Mouse (Mus musculus) heart, embryonic 16.5 days (tissue): Measurements from ENCODE around the gene Aicda. TPM values are rescaled to one million over a fixed set of nuclear protein-coding genes. Genes with fewer than 3 reads are reported as not detected.
"Not testable (repeated sequence)": the region's sequence is repeated elsewhere in the genome, so short reads cannot be mapped to it uniquely, and the experiment has no call there.

Experiments used
- ATAC-seq: fragments of 200-750 bp; cut with Nextera tagmentation; replicated peaks from 2 replicates; pipeline ENCODE4 v1.8.0; 2017; ENCODE audit warnings: moderate number of reproducible peaks; ENCODE audit not compliant: insufficient read depth, low FRiP score; ENCODE audit errors: extremely low read depth
- H3K27ac ChIP-seq: fragments of 300-500 bp; sonication (generic); 2 replicates; pipeline ENCODE4 v1.5.1; 2014; ENCODE audit warnings: mild to moderate bottlenecking, low read length, control low read depth, moderate library complexity
- H3K27me3 ChIP-seq: fragments of 300-500 bp; sonication (generic); 2 replicates; pipeline ENCODE4 v1.6.1; 2014; ENCODE audit warnings: low read length, mixed read lengths; ENCODE audit not compliant: control insufficient read depth, insufficient read depth
- H3K36me3 ChIP-seq: fragments of 300-500 bp; sonication (generic); 2 replicates; pipeline ENCODE4 v1.6.1; 2014; ENCODE audit not compliant: control insufficient read depth, insufficient read depth
- H3K4me1 ChIP-seq: fragments of 300-500 bp; sonication (generic); 2 replicates; pipeline ENCODE4 v1.6.1; 2014; ENCODE audit warnings: low read length, mixed read lengths; ENCODE audit not compliant: control insufficient read depth, insufficient read depth
- H3K4me2 ChIP-seq: fragments of 300-500 bp; sonication (generic); 2 replicates; pipeline ENCODE4 v1.6.1; 2014; ENCODE audit warnings: low read depth, mild to moderate bottlenecking, control low read depth, low read length
- H3K4me3 ChIP-seq: fragments of 300-500 bp; sonication (generic); 2 replicates; pipeline ENCODE4 v1.5.1; 2014; ENCODE audit warnings: mild to moderate bottlenecking, control low read depth, low read length
- H3K9ac ChIP-seq: fragments of 300-500 bp; sonication (generic); 2 replicates; pipeline ENCODE4 v1.6.1; 2014; ENCODE audit warnings: low read length, control low read depth
- H3K9me3 ChIP-seq: fragments of 300-500 bp; sonication (generic); replicated peaks from 2 replicates; pipeline ENCODE4 v1.6.1; 2016; ENCODE audit warnings: low read length; ENCODE audit not compliant: control insufficient read depth
- WGBS: fragments of 180-500 bp; shearing (Covaris S2); extraction: QIAGEN DNeasy Blood & Tissue Kit; methylation state at CpG from one replicate; pipeline ENCODE4 v1.1.7; 2014; 5-methylcytosine and 5-hydroxymethylcytosine counted together
- polyA plus RNA-seq: library from polyadenylated mRNA; unstranded; fragments of >200 nt; fragmentation: Nextera tagmentation; extraction: Ambion mirVana; gene quantifications from 2 replicates; pipeline ENCODE4 v1.2.1, GENCODE M21; 2015

The Aicda gene
- polyA plus RNA-seq, 1 experiment from 2014 or later = not detected

GRCm38 (mm10) chr6:122562463-122562862 lies 8.9 kb downstream of the Aicda start:
- WGBS = 2% methylated on average over 6 of the region's 6 CpGs
- Histone ChIP-seq H3K4me3 (no peak overlapping the region), H3K9me3 (no peaks in the 10 kb centered on the region), H3K9ac (no peak overlapping the region), H3K27ac (no peak overlapping the region), H3K4me1 (no peaks in the 10 kb centered on the region), H3K27me3 (peaks cover 15% of the 10 kb centered on the region), H3K36me3 (no peaks in the 10 kb centered on the region), H3K4me2 (no peak overlapping the region; the same call in 1 of the 2 replicates)
- no peak for ATAC-seq

- Histone ChIP-seq H3K9me3 (no peaks in the 10 kb centered on the region), H3K27me3 (peaks cover 15% of the 10 kb centered on the region), H3K4me1 (no peaks in the 10 kb centered on the region), H3K9ac (no peak overlapping the region), H3K4me3 (no peak overlapping the region), H3K4me2 (no peak overlapping the region), H3K36me3 (no peaks in the 10 kb centered on the region), H3K27ac (no peak overlapping the region)
- 82% methylated on average over 9 of the region's 9 CpGs for WGBS
- ATAC-seq = no peak
Observed at GRCm38 (mm10) chr6:122565070-122565784, 11.6 kb downstream of the Aicda start.

DNA sequence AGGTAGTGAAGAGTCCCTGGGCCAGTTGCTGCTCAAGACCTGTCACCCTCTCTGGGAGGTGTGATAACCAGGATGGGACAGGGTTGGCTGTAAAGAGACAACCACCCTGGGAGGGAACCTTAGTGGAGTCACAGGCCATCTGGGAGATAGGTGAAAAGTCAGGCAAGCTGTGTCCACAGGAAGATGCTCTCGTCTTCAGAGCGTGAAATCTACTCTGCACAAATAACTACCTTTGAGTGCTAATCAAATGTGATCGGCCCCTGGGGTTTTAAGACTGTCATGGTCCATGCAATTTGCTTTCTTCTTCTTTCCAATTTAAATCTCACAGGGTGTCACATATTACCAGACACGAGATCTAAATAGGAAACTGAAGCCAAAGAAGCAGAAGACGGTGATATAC lies 15.5 kb downstream of the Aicda start:
- Histone ChIP-seq H3K9me3 (no peaks in the 10 kb centered on the region), H3K27ac (no peak overlapping the region), H3K4me3 (no peak overlapping the region), H3K27me3 (no peaks in the 10 kb centered on the region), H3K4me2 (no peak overlapping the region), H3K4me1 (0 out of 2 replicates have a peak, but pooled peaks cover 3% of the 10 kb centered on the region), H3K36me3 (no peaks in the 10 kb centered on the region), H3K9ac (no peak overlapping the region)
- no peak for ATAC-seq
- WGBS = 48% methylated on average over 5 of the region's 5 CpGs

- Histone ChIP-seq H3K36me3 (no peaks in the 10 kb centered on the region), H3K27ac (no peak overlapping the region), H3K4me3 (no peak overlapping the region), H3K4me1 (0 out of 2 replicates have a peak, but pooled peaks cover 3% of the 10 kb centered on the region), H3K9me3 (no peaks in the 10 kb centered on the region), H3K9ac (no peak overlapping the region), H3K4me2 (no peak overlapping the region), H3K27me3 (no peaks in the 10 kb centered on the region)
- no peak for ATAC-seq
- WGBS = 82% methylated on average over 1 of the region's 1 CpGs
Observed at GRCm38 (mm10) chr6:122569762-122570161, 16.2 kb downstream of the Aicda start.

DNA sequence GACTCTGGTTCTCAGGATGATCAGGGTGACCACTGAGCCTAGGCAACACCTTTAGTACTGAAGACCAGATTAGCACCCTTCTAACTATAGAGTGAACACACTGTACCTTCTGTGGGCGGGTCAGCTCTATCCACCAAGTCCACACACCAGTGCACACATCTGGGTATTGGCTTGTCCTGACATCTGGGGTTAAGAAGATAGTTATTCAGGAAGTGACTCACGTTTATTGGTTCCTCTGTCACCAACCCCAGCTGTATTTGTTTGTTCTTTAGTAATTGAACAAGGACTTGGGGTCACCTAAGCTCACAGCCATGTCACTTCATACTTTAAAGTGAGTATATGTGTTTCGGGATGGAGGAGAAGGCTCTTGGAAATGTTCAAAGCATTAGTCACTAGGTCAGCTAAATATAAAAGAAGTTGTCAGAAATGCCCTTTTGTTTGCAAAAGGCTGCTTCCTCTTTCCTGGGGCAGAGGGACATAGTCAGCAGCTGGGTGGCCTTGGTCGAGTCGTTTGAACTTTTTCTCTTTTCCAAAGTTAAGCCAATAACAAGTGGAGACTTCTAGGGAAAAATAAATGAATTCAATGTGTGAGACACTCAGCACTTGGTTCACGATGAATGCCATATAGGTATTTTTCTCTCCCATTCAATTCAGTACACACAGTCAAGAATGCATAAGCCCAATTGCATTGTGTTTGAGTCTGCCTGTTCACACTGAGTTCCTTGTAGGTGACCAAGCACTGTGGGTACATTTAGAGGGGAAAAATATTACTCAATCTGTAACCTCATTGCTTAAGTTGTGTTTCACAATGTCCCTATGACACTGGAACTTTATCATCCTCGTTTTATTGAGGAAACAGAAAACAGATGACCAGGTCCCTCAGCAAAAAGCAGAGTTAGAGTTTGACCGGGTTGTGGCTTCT lies 17.4 kb downstream of the Aicda start:
- 58% methylated on average over 8 of the region's 8 CpGs for WGBS
- Histone ChIP-seq H3K27ac (no peak overlapping the region), H3K36me3 (no peaks in the 10 kb centered on the region), H3K27me3 (no peaks in the 10 kb centered on the region), H3K4me2 (no peak overlapping the region), H3K4me1 (0 out of 2 replicates have a peak, but pooled peaks cover 3% of the 10 kb centered on the region), H3K9ac (no peak overlapping the region), H3K4me3 (no peak overlapping the region), H3K9me3 (no peaks in the 10 kb centered on the region)
- no peak for ATAC-seq

GRCm38 (mm10) chr6:122571617-122571959 lies 18.0 kb downstream of the Aicda start:
- no peak overlapping the region for H3K4me2 ChIP-seq
- H3K36me3 ChIP-seq = no peaks in the 10 kb centered on the region
- no peak for ATAC-seq
- H3K9me3 ChIP-seq = no peaks in the 10 kb centered on the region
- no peak overlapping the region for H3K9ac ChIP-seq
- no peak overlapping the region for H3K4me3 ChIP-seq
- H3K4me1 ChIP-seq = 0 out of 2 replicates have a peak, but pooled peaks cover 3% of the 10 kb centered on the region
- WGBS = 24% methylated on average over 3 of the region's 3 CpGs
- H3K27me3 ChIP-seq = no peaks in the 10 kb centered on the region
- H3K27ac ChIP-seq = no peak overlapping the region

DNA sequence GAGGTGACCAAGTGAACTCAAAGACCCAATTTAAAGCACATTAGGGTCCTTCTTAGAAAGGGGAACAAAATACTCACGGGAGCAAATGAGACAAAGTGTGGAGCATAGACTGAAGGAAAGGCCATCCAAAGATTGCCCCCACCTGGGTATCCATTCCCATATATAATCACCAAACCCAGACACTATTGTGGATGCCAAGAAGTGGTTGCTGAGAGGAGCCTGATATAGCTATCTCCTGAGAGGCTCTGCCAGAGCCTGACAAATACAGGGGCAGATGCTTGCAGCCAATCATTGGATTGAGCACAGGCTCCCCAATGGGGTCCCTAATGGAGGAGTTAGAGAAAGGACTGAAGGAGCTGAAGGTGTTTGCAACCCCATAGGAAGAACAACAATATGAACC lies 21.4 kb downstream of the Aicda start:
- H3K4me1 ChIP-seq, ATAC-seq, H3K27me3 ChIP-seq, H3K4me2 ChIP-seq, H3K9me3 ChIP-seq, H3K4me3 ChIP-seq, H3K36me3 ChIP-seq, H3K27ac ChIP-seq, H3K9ac ChIP-seq: not testable (repeated sequence)
- WGBS = 90% methylated on average over 1 of the region's 1 CpGs

DNA sequence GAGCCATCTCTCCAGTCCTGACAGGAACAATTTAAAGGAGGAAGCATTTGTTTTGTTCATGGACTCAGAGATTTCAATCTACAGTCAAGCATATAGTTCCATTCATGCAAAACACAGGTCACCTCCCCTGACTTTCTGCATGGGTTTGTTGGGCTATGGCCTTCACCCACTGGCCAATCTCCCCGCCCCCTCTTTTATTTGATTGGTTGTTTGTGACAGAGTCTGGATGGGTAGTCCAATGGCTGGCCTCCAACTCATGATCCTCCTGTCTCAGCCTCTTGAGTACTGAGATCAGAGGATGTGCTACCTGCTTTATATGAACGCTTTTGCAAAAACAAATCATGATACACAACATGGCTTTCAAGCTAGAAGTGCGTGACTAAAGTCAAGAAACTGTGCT lies 23.4 kb downstream of the Aicda start:
- Histone ChIP-seq H3K9ac (no peak overlapping the region), H3K4me3 (no peak overlapping the region), H3K4me1 (no peaks in the 10 kb centered on the region), H3K27me3 (no peaks in the 10 kb centered on the region), H3K27ac (no peak overlapping the region), H3K36me3 (no peaks in the 10 kb centered on the region), H3K4me2 (no peak overlapping the region), H3K9me3 (no peaks in the 10 kb centered on the region)
- ATAC-seq = no peak
- 87% methylated on average over 3 of the region's 3 CpGs for WGBS

DNA sequence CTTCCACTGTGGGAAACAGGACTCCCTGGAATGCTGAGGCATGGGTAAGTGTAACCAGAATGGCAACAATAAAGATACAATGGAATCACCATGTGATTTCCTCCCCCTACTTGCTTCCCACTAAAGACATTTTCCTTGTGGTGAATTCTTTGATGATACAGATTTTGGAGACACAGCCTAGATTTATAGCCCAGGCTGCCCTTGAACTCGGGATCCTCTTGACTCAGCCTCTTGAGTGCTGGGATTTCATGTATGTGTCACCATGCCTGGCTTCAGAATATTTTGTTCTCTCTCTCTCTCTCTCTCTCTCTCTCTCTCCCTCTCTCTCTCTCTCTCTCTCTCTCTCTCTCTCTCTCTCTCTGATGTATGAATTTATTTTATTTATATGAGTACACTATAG lies 25.5 kb downstream of the Aicda start:
- Histone ChIP-seq H3K27me3 (no peaks in the 10 kb centered on the region), H3K36me3 (no peaks in the 10 kb centered on the region), H3K9me3 (no peaks in the 10 kb centered on the region), H3K9ac (no peak overlapping the region), H3K4me3 (no peak overlapping the region), H3K4me1 (no peaks in the 10 kb centered on the region), H3K4me2 (no peak overlapping the region), H3K27ac (no peak overlapping the region)
- 71% methylated on average over 1 of the region's 1 CpGs for WGBS
- ATAC-seq = no peak
